Mouse (Mus musculus): Measurements from ENCODE around the gene Tmem14a. TPM values are rescaled to one million over a fixed set of nuclear protein-coding genes. Genes with fewer than 3 reads are reported as not detected.

Gene Tmem14a
- total and polyA plus RNA-seq, 3 experiments: 1.6 to 4.3 (median 2.8) TPM

GRCm38 (mm10) chr1:21246136-21246535, 27.8 kb downstream of the Tmem14a start:
- Histone ChIP-seq H3K27ac (ENCODE audit: insufficient read depth, low read depth) (no peak overlapping the region), H3K4me1 (ENCODE audit: control insufficient read depth in 1 of 2, insufficient read depth in 2 of 2) (peaks cover 0 to 11% of the 10 kb centered on the region in 2 experiments; a peak in 2 of 4 replicates), H3K27me3 (replicated peaks) (no peaks in the 10 kb centered on the region), H3K4me2 (ENCODE audit: insufficient read depth, low read depth, poor library complexity, severe bottlenecking) (no peak overlapping the region), H3K4me3 (replicated peaks in 1 of 3; ENCODE audit: low read depth in 2 of 3, low read length in 2 of 3, poor library complexity in 1 of 3) (no peak overlapping the region), H3K79me2 (replicated peaks; ENCODE audit: control insufficient read depth, extremely low read depth, insufficient read depth, poor library complexity, severe bottlenecking) (no peaks in the 10 kb centered on the region), H3K9ac (ENCODE audit: insufficient read depth, low read depth) (no peak overlapping the region), H3K36me3 (replicated peaks in 1 of 2; ENCODE audit: control insufficient read depth in 1 of 2, insufficient read depth in 1 of 2, low read length in 1 of 2) (no peaks in the 10 kb centered on the region), H3K9me3 (replicated peaks; ENCODE audit: low read length) (no peaks in the 10 kb centered on the region)
- no peak for TF ChIP-seq IRF4 (IDR thresholded peaks at IDR 0.05; ENCODE audit: low read depth, low read length)
- TF ChIP-seq EP300 (IDR thresholded peaks at IDR 0.05; ENCODE audit: low read length): no peak
- TF ChIP-seq JUN (IDR thresholded peaks at IDR 0.05; ENCODE audit: insufficient read depth, low read depth, low read length): no peak
- no peak for TF ChIP-seq TBP (conservative IDR thresholded peaks at IDR 0.05; ENCODE audit: low read depth, low read length)
- TF ChIP-seq USF2 (conservative IDR thresholded peaks at IDR 0.05; ENCODE audit: low read depth, low read length): no peak
- no peak for TF ChIP-seq MEF2A (IDR thresholded peaks at IDR 0.05; ENCODE audit: borderline replicate concordance, low read depth, low read length)
- TF ChIP-seq POLR2A (IDR thresholded peaks at IDR 0.05; ENCODE audit: low read depth, low read length): no peak
- TF ChIP-seq NELFE (IDR thresholded peaks at IDR 0.05; ENCODE audit: low read depth, low read length): no peak
- TF ChIP-seq MAFK (IDR thresholded peaks at IDR 0.05; ENCODE audit: insufficient replicate concordance, low read length): no peak
- no peak for TF ChIP-seq ZMIZ1 (IDR thresholded peaks at IDR 0.05; ENCODE audit: low read depth, low read length)
- no peak for TF ChIP-seq MXI1 (IDR thresholded peaks at IDR 0.05; ENCODE audit: low read depth, low read length)
- TF ChIP-seq MYC (IDR thresholded peaks at IDR 0.05; ENCODE audit: low read depth, low read length): no peak
- TF ChIP-seq RCOR1 (conservative IDR thresholded peaks at IDR 0.05; ENCODE audit: low read depth, low read length): no peak
- TF ChIP-seq SIN3A (IDR thresholded peaks at IDR 0.05; ENCODE audit: low read length): no peak
- TF ChIP-seq ZKSCAN1 (IDR thresholded peaks at IDR 0.05; ENCODE audit: borderline replicate concordance, low read depth, low read length): no peak
- no peak for TF ChIP-seq CHD2 (IDR thresholded peaks at IDR 0.05; ENCODE audit: low read length)
- no peak for TF ChIP-seq GABPA (IDR thresholded peaks at IDR 0.05; ENCODE audit: insufficient replicate concordance, low read depth, low read length)
- DNase-seq (ENCODE audit: extremely low read depth): no peak
- in situ Hi-C loops (cut with MboI; ENCODE audit: low pct_ligation_motif_present, low pct_unique_long_range_greater_than_20kb, low sequenced_read_pairs): no loop called here
- dilution Hi-C loops (cut with MboI; ENCODE audit: extremely low pct_ligation_motif_present, extremely low pct_unique_long_range_greater_than_20kb, low sequenced_read_pairs): no loop called here

GRCm38 (mm10) chr1:21247896-21248295, 29.5 kb downstream of the Tmem14a start:
- H3K27ac ChIP-seq (ENCODE audit: insufficient read depth, low read depth): no peak overlapping the region
- no peaks in the 10 kb centered on the region for H3K27me3 ChIP-seq (replicated peaks)
- peaks cover 0 to 11% of the 10 kb centered on the region in 2 experiments; a peak in 2 of 4 replicates for H3K4me1 ChIP-seq (ENCODE audit: control insufficient read depth in 1 of 2, insufficient read depth in 2 of 2)
- no peak overlapping the region for H3K9ac ChIP-seq (ENCODE audit: insufficient read depth, low read depth)
- DNase-seq (ENCODE audit: extremely low read depth): no peak
- TF ChIP-seq ZC3H11A (IDR thresholded peaks at IDR 0.05; ENCODE audit: low read depth, low read length) (no peak), ZMIZ1 (IDR thresholded peaks at IDR 0.05; ENCODE audit: low read depth, low read length) (no peak), USF1 (IDR thresholded peaks at IDR 0.05; ENCODE audit: low read depth, low read length) (no peak), MAZ (IDR thresholded peaks at IDR 0.05; ENCODE audit: low read depth, low read length) (no peak)
- no peak overlapping the region for H3K4me3 ChIP-seq (replicated peaks in 1 of 3; ENCODE audit: low read depth in 2 of 3, low read length in 2 of 3, poor library complexity in 1 of 3)
- no peaks in the 10 kb centered on the region for H3K9me3 ChIP-seq (replicated peaks; ENCODE audit: low read length)
- in situ Hi-C loops (cut with MboI; ENCODE audit: low pct_ligation_motif_present, low pct_unique_long_range_greater_than_20kb, low sequenced_read_pairs): no loop called here
- no peak overlapping the region for H3K4me2 ChIP-seq (ENCODE audit: insufficient read depth, low read depth, poor library complexity, severe bottlenecking)
- no peaks in the 10 kb centered on the region for H3K36me3 ChIP-seq (replicated peaks in 1 of 2; ENCODE audit: control insufficient read depth in 1 of 2, insufficient read depth in 1 of 2, low read length in 1 of 2)
- dilution Hi-C loops (cut with MboI; ENCODE audit: extremely low pct_ligation_motif_present, extremely low pct_unique_long_range_greater_than_20kb, low sequenced_read_pairs): no loop called here
- H3K79me2 ChIP-seq (replicated peaks; ENCODE audit: control insufficient read depth, extremely low read depth, insufficient read depth, poor library complexity, severe bottlenecking): no peaks in the 10 kb centered on the region

Measured in CH12.LX (cell line).